ENCODE assay signal across 19 mouse cellular contexts in the genomic region with DNA sequence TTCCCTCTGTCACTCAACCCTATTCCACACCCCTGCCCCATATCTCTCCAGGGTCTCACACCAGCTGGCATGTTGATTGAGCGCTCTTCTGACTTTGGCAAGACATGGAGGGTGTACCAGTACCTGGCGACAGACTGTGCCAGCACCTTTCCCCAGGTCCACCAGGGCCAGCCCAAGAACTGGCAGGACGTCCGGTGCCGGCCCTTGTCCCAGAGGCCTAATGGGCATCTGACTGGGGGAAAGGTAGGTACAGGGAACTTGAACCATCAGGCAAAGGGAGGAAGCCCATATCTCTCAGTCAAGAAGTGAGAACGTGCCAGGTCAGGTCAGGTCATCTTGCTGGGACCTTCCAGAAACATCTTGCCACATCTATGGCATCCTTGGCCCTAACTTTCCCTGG. TPM values are rescaled to one million over a fixed set of nuclear protein-coding genes. Genes with fewer than 3 reads are reported as not detected.
"Had no signal": no experiment of that assay in that cellular context is flagged by ENCODE, and none has a peak within 500 bp of the region (broad histone marks: within the 10 kb centered on the region; RNA-seq: fewer than 3 reads in every experiment).

No protein-coding gene starts in this region.

- H3K9me3 ChIP-seq: limb, embryonic 12.5 days; limb, embryonic 15.5 days; liver, embryonic 12.5 days; liver, embryonic 15.5 days; midbrain, embryonic 12.5 days; neural tube, embryonic 13.5 days; stomach, embryonic 15.5 days had no signal

- ATAC-seq: liver, embryonic 12.5 days; midbrain, embryonic 16.5 days had no signal

- H3K27me3 ChIP-seq: limb, embryonic 12.5 days; liver, embryonic 15.5 days; neural tube, embryonic 13.5 days; stomach, embryonic 15.5 days had no signal

- H3K4me1 ChIP-seq: limb, embryonic 12.5 days; liver, embryonic 12.5 days; liver, embryonic 15.5 days; stomach, embryonic 15.5 days had no signal

- H3K4me3 ChIP-seq: layer of hippocampus, adult 2 months; limb, embryonic 12.5 days; limb, embryonic 15.5 days; liver, embryonic 12.5 days; liver, embryonic 15.5 days; midbrain, embryonic 12.5 days; myocyte; neural tube, embryonic 13.5 days; stomach, embryonic 15.5 days had no signal

- H3K36me3 ChIP-seq: limb, embryonic 12.5 days; limb, embryonic 15.5 days; liver, embryonic 12.5 days; liver, embryonic 15.5 days; midbrain, embryonic 12.5 days; neural tube, embryonic 13.5 days; stomach, embryonic 15.5 days had no signal

- H3K27ac ChIP-seq: kidney, postnatal 0 days; layer of hippocampus, adult 2 months; limb, embryonic 12.5 days; limb, embryonic 15.5 days; liver, embryonic 12.5 days; liver, embryonic 15.5 days; midbrain, embryonic 12.5 days; neural tube, embryonic 13.5 days; stomach, embryonic 15.5 days had no signal

- H3K9ac ChIP-seq: limb, embryonic 12.5 days; limb, embryonic 15.5 days; liver, embryonic 12.5 days; liver, embryonic 15.5 days; midbrain, embryonic 12.5 days; neural tube, embryonic 13.5 days; stomach, embryonic 15.5 days had no signal

- DNase-seq: layer of hippocampus, adult 9-11 months; retina, postnatal 1 day; right cerebral cortex, postnatal 25 days; thymus, adult 18-20 months had no signal

- H3K4me2 ChIP-seq: limb, embryonic 12.5 days; limb, embryonic 15.5 days; liver, embryonic 12.5 days; liver, embryonic 15.5 days; midbrain, embryonic 12.5 days; neural tube, embryonic 13.5 days; stomach, embryonic 15.5 days had no signal

RNA-seq across cellular contexts. Expression of a gene that starts 46.4 kb away (rescaled TPM):
- total RNA-seq: megakaryocyte progenitor cell, adult 5-6 weeks; megakaryocyte-erythroid progenitor cell, adult 5-6 weeks; monocyte, adult 5-6 weeks; neutrophil, adult 5-6 weeks had no signal

RNA-seq across cellular contexts. Expression of a gene that starts 50.7 kb away (rescaled TPM):
- total RNA-seq: megakaryocyte-erythroid progenitor cell, adult 5-6 weeks had no signal

RNA-seq across cellular contexts. Expression of a gene that starts 59.8 kb away (rescaled TPM):
- total RNA-seq: megakaryocyte-erythroid progenitor cell, adult 5-6 weeks had no signal
- polyA plus RNA-seq: midbrain, embryonic 12.5 days; neural tube, embryonic 13.5 days had no signal
